Mouse (Mus musculus): ENCODE results near the gene Blmh. TPM values are rescaled to one million over a fixed set of nuclear protein-coding genes. Genes with fewer than 3 reads are reported as not detected.

Blmh gene
- polyA plus RNA-seq, 1 experiment from 2014 or later = 113 TPM

GRCm38 (mm10) chr11:77028157-77028556, 103.5 kb downstream of the Blmh start:
- WGBS = 87% methylated on average over 3 of the region's 3 CpGs
- DNase-seq (ENCODE audit: low spot score) (no peak), ATAC-seq (ENCODE audit: low FRiP score) (no peak)
- no peaks in the 10 kb centered on the region for H3K4me1 ChIP-seq (replicated peaks; ENCODE audit: control insufficient read depth, insufficient read depth, low read length)
- H3K27me3 ChIP-seq (ENCODE audit: control insufficient read depth, insufficient read depth, low read length) = no peaks in the 10 kb centered on the region
- no peak overlapping the region for H3K4me2 ChIP-seq (replicated peaks)
- H3K36me3 ChIP-seq (replicated peaks; ENCODE audit: control insufficient read depth, insufficient read depth) = no peaks in the 10 kb centered on the region
- no peak overlapping the region for H3K9ac ChIP-seq
- no peaks in the 10 kb centered on the region for H3K9me3 ChIP-seq (ENCODE audit: control insufficient read depth, low read length)
- H3K27ac ChIP-seq = no peak overlapping the region
- no peak overlapping the region for H3K4me3 ChIP-seq (replicated peaks; ENCODE audit: low read length)

GRCm38 (mm10) chr11:77031151-77031934, 106.7 kb downstream of the Blmh start:
- Histone ChIP-seq H3K36me3 (replicated peaks; ENCODE audit: control insufficient read depth, insufficient read depth) (no peaks in the 10 kb centered on the region), H3K9ac (no peak overlapping the region), H3K4me1 (replicated peaks; ENCODE audit: control insufficient read depth, insufficient read depth, low read length) (no peaks in the 10 kb centered on the region), H3K27ac (no peak overlapping the region), H3K9me3 (ENCODE audit: control insufficient read depth, low read length) (no peaks in the 10 kb centered on the region), H3K27me3 (ENCODE audit: control insufficient read depth, insufficient read depth, low read length) (no peaks in the 10 kb centered on the region), H3K4me2 (replicated peaks) (no peak overlapping the region), H3K4me3 (replicated peaks; ENCODE audit: low read length) (no peak overlapping the region)
- ATAC-seq (ENCODE audit: low FRiP score) (no peak), DNase-seq (ENCODE audit: low spot score) (no peak)
- WGBS = 80% methylated on average over 14 of the region's 14 CpGs

Other genes with a start within 250 kb of the Blmh start
- gene Trarg1, start 245.0 kb upstream of the Blmh start, polyA plus RNA-seq (2014; fragmentation: Nextera tagmentation; extraction: Ambion mirVana) = 0.35 and 0.73 TPM in 2 replicates
- 36.0 and 39.6 TPM in 2 replicates for gene Gosr1, start 161.2 kb upstream of the Blmh start, polyA plus RNA-seq (2014; fragmentation: Nextera tagmentation; extraction: Ambion mirVana)
- gene Cpd, start 77.8 kb upstream of the Blmh start, polyA plus RNA-seq (2014; fragmentation: Nextera tagmentation; extraction: Ambion mirVana) = 12.7 TPM in 2 replicates
- not detected in 2 replicates for gene Tmigd1, start 22.6 kb upstream of the Blmh start, polyA plus RNA-seq (2014; fragmentation: Nextera tagmentation; extraction: Ambion mirVana)
- 7.5 and 9.8 TPM in 2 replicates for gene Slc6a4, start 73.8 kb downstream of the Blmh start, polyA plus RNA-seq (2014; fragmentation: Nextera tagmentation; extraction: Ambion mirVana)
- 35.2 and 45.6 TPM in 2 replicates for gene Nsrp1, start 153.6 kb downstream of the Blmh start, polyA plus RNA-seq (2014; fragmentation: Nextera tagmentation; extraction: Ambion mirVana)

Measured in hindbrain, embryonic 14.5 days (tissue).